Mouse (Mus musculus): ENCODE measurements at regions not wholly inside any gene's neighbourhood (a gene's known extent, or its start where the extent isn't known, plus 50 kb on each side); places are given as distances from the start of the nearest gene placed in this dataset.

DNA sequence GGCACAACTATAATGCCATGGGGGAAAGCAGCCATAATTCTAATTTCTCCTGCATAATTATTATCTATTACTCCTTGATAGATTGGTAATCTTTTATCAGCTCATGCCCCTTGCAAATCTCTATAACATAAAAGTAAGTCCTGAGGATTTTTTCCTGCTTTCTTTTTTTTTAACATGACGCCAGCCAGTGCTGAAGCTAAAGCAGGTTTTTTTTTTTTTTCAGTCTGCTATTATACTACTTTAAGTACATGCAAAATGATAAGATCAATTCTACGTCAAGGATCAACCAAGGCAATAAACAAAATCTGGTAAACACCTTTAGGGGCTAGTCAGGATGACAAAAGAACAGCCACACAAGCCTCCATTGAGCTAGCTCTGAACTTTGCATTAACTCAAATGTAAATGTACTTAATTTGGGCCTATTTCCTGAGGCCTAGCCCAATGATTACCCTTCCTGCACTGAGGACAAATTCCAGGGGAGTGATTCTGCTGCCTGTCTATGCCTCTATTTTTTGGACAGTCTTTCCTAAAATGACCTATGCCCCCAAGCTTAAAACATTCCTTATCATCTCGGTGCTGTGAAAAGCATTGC lies 434.8 kb downstream of the 1810013L24Rik start:
- Histone ChIP-seq H3K4me1 (no peaks in the 10 kb centered on the region), H3K27ac (replicated peaks) (no peak overlapping the region), H3K27me3 (no peaks in the 10 kb centered on the region), H3K36me3 (no peaks in the 10 kb centered on the region), H3K9me3 (replicated peaks) (no peaks in the 10 kb centered on the region), H3K4me2 (replicated peaks) (no peak overlapping the region), H3K9ac (no peak overlapping the region), H3K4me3 (replicated peaks) (no peak overlapping the region)
- 29% methylated on average over 3 of the region's 3 CpGs for WGBS
- ATAC-seq (ENCODE audit: insufficient number of reproducible peaks, low FRiP score, low TSS enrichment, low read depth) = no peak

DNA sequence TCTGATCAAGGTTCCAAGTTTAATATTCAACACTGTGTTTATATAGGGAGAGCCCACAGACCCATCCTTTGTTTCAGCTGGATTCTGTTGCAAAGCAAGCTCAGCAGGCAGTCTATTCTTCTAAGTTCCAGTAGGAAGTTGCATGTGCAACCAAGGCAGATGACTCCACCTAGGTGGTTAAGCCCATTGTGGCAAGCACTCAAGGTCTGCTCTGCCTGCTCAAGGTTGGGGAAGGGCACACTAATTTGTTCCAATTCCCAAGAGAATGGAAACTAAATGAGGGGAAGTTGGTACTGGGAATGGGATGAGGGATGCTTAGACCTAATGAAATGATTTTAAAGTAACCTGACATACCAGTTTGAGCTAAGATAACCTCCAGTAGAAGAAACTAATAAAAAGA lies 437.3 kb downstream of the 1810013L24Rik start:
- Histone ChIP-seq H3K4me1 (no peaks in the 10 kb centered on the region), H3K27me3 (no peaks in the 10 kb centered on the region), H3K4me3 (replicated peaks) (no peak overlapping the region), H3K27ac (replicated peaks) (no peak overlapping the region), H3K9ac (no peak overlapping the region), H3K9me3 (replicated peaks) (no peaks in the 10 kb centered on the region), H3K4me2 (replicated peaks) (no peak overlapping the region), H3K36me3 (no peaks in the 10 kb centered on the region)
- ATAC-seq (ENCODE audit: insufficient number of reproducible peaks, low FRiP score, low TSS enrichment, low read depth) = no peak

DNA sequence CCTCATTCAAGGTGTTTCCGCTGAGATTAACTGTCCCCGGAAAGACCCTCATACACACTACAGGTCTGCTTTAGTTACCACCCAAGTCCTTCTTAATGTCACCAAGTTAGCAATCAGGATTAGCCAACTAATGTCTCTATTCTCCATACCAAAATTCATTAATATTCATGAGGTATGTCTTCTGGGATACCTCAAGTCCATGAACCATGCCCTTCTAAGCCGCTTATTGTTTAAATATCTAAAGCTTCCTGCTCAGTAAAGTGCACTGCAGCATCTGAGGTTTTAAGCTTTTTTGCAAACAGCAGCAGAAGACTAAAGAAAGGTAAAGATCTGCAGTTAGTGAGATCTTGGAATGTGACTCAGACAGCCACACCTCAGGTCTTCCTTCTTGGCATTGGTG lies 440.2 kb downstream of the 1810013L24Rik start:
- no peak for ATAC-seq (ENCODE audit: insufficient number of reproducible peaks, low FRiP score, low TSS enrichment, low read depth)
- 81% methylated on average over 3 of the region's 3 CpGs for WGBS

DNA sequence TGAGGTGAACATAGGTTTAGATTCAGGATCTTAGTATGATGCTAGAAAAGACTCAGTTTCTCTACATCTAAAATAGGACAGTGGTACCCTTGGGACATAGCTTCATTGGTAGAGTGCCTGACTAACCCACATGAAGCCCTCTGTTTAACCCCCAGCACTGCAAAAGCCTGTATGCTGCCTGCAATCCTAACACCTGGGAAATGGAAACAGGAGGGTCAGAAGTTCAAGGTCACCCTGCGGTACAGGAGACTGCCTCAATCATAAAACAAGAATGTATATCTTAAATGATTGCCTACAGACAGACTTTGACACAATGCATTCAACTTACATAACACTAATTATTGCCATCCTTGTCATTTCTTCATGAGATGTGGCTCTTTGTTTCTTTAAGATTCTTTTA lies 440.8 kb downstream of the 1810013L24Rik start:
- no peaks in the 10 kb centered on the region for H3K9me3 ChIP-seq (replicated peaks)
- ATAC-seq (ENCODE audit: insufficient number of reproducible peaks, low FRiP score, low TSS enrichment, low read depth) = no peak
- no peak overlapping the region for H3K9ac ChIP-seq
- H3K36me3 ChIP-seq = no peaks in the 10 kb centered on the region
- H3K4me1 ChIP-seq = no peaks in the 10 kb centered on the region
- 69% methylated on average over 1 of the region's 1 CpGs for WGBS
- H3K27ac ChIP-seq (replicated peaks) = no peak overlapping the region
- H3K4me3 ChIP-seq (replicated peaks) = no peak overlapping the region
- no peaks in the 10 kb centered on the region for H3K27me3 ChIP-seq
- H3K4me2 ChIP-seq (replicated peaks) = no peak overlapping the region

More for the DNA sequence above, 440.2 kb downstream of the 1810013L24Rik start:
- no peaks in the 10 kb centered on the region for H3K9me3 ChIP-seq (replicated peaks)
- H3K9ac ChIP-seq = no peak overlapping the region
- no peaks in the 10 kb centered on the region for H3K36me3 ChIP-seq
- no peak overlapping the region for H3K4me2 ChIP-seq (replicated peaks)
- H3K27ac ChIP-seq (replicated peaks) = no peak overlapping the region
- no peaks in the 10 kb centered on the region for H3K27me3 ChIP-seq
- H3K4me3 ChIP-seq (replicated peaks) = no peak overlapping the region
- no peaks in the 10 kb centered on the region for H3K4me1 ChIP-seq

DNA sequence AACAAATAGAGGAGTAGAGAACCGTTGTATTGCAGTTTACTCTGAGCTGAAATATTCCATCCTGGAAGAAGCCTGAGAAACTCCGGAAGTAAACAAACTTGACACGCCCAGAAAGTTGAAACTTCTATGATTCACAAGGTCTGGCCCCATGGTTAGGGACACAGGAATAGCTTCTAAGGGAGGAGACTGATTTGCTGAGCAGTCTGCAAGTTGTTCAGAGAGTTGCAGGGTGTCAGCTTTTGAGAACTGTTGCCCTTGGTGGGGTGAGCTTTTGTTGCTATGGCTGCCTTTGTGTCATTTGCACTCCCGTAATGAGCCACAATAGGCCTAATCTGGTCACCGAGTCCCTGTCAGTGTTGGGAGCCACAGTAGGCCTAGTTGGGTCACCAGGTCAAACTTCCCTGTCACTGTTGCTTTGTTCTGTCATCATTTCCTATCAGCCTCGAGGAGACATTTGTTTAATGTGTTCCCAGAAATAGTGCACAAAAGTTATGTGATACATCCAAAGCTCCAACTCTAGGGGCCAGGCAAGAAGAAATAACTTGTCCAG lies 443.9 kb downstream of the 1810013L24Rik start:
- Histone ChIP-seq H3K27ac (replicated peaks) (no peak overlapping the region), H3K4me3 (replicated peaks) (no peak overlapping the region), H3K27me3 (no peaks in the 10 kb centered on the region), H3K4me2 (replicated peaks) (no peak overlapping the region), H3K9me3 (replicated peaks) (no peaks in the 10 kb centered on the region), H3K36me3 (no peaks in the 10 kb centered on the region), H3K9ac (no peak overlapping the region), H3K4me1 (no peaks in the 10 kb centered on the region)
- WGBS = 66% methylated on average over 6 of the region's 6 CpGs
- ATAC-seq (ENCODE audit: insufficient number of reproducible peaks, low FRiP score, low TSS enrichment, low read depth) = no peak

DNA sequence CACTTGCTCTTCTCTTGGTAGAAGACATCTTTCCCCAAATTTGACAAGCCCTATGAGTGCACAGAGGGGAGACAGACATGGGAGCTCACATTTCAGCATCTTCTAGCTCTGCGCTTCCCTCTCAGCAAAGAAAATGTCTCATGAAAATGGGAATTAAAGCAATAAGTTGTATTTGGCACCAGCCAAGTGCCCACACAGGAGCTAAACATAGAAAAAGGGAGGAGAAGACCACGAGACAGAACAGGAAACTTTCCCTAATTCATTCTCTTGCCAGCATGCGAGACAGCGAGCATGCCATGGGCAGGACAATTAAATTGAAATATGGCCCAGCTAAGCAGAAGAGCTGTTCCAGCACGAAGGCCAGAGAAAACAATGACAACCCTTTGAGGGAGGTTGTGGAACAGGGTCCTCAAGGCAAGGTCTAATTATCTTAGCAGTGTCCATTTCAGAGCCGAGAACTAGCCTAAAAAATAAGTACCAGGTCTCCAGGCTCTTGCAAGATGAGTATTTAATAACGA lies 444.7 kb downstream of the 1810013L24Rik start:
- no peaks in the 10 kb centered on the region for H3K27me3 ChIP-seq
- WGBS = 60% methylated on average over 7 of the region's 7 CpGs

DNA sequence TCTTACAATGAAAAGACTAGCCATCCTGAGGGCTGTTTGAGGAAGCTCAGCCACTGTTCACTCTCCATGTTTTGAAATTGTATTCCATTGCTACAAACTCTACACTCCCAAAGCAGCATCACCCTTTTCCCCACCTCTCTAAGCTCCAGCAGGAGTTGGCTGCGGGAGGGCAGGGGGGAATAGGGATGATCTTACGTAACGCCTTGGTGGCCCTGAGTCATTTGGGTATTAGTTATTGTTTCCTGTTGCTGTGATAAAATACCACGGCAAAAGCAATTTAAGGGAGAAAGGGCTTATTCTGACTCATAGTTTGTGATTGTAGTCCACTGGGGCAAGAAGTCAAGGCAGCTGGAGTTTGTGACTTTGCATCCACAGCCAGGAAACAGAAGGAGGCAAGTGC lies 445.5 kb downstream of the 1810013L24Rik start:
- Histone ChIP-seq H3K4me3 (replicated peaks) (no peak overlapping the region), H3K27ac (replicated peaks) (no peak overlapping the region), H3K9ac (no peak overlapping the region), H3K9me3 (replicated peaks) (no peaks in the 10 kb centered on the region), H3K4me2 (replicated peaks) (no peak overlapping the region), H3K4me1 (no peaks in the 10 kb centered on the region), H3K27me3 (no peaks in the 10 kb centered on the region), H3K36me3 (no peaks in the 10 kb centered on the region)
- 83% methylated on average over 4 of the region's 4 CpGs for WGBS
- ATAC-seq (ENCODE audit: insufficient number of reproducible peaks, low FRiP score, low TSS enrichment, low read depth) = no peak

More for the DNA sequence above, 444.7 kb downstream of the 1810013L24Rik start:
- Histone ChIP-seq H3K4me1 (no peaks in the 10 kb centered on the region), H3K4me3 (replicated peaks) (no peak overlapping the region), H3K4me2 (replicated peaks) (no peak overlapping the region), H3K9me3 (replicated peaks) (no peaks in the 10 kb centered on the region), H3K36me3 (no peaks in the 10 kb centered on the region), H3K9ac (no peak overlapping the region), H3K27ac (replicated peaks) (no peak overlapping the region)
- no peak for ATAC-seq (ENCODE audit: insufficient number of reproducible peaks, low FRiP score, low TSS enrichment, low read depth)

DNA sequence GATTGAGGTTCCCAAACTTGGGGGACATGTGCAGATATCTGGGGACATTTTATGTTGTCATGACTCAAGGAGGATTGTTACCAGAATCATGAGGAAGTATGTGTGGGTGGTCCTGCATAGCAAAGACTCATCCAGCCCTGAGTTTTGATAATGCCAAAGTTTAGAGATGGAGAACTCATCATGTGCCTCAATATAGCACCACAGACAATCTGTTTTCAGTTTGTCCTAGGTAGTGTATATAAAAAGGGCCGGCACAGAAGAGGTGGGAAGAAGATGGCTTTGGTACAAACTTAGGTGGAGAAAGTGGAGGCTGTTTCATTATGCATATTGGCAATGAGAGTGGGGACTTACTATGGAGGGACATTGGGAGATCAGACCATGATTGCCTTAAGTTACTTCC lies 447.2 kb downstream of the 1810013L24Rik start:
- Histone ChIP-seq H3K4me2 (replicated peaks) (no peak overlapping the region), H3K36me3 (no peaks in the 10 kb centered on the region), H3K27ac (replicated peaks) (no peak overlapping the region), H3K4me3 (replicated peaks) (no peak overlapping the region), H3K4me1 (no peaks in the 10 kb centered on the region), H3K9me3 (replicated peaks) (no peaks in the 10 kb centered on the region), H3K27me3 (no peaks in the 10 kb centered on the region), H3K9ac (no peak overlapping the region)
- 75% methylated on average over 1 of the region's 1 CpGs for WGBS
- ATAC-seq (ENCODE audit: insufficient number of reproducible peaks, low FRiP score, low TSS enrichment, low read depth) = no peak

DNA sequence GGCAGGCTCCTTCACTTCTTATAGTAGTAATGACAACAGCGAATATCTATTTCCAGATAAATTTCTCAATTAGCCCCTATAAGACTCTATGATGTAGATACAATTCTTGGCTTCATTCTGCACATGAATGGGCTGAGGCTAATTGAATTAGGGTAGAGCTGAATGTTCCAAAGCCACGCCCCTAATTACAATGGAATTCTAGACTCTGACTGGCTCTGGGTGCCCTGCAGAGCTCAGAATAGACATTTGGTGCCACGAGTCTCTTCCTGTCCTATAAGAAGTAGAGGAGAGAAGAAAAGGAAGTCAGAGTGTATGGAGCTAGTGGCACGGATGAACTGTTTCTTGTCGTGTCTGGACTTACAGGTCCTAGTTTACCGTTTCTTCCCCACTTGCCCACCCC lies 449.8 kb downstream of the 1810013L24Rik start:
- H3K4me1 ChIP-seq = no peaks in the 10 kb centered on the region
- no peak for ATAC-seq (ENCODE audit: insufficient number of reproducible peaks, low FRiP score, low TSS enrichment, low read depth)

DNA sequence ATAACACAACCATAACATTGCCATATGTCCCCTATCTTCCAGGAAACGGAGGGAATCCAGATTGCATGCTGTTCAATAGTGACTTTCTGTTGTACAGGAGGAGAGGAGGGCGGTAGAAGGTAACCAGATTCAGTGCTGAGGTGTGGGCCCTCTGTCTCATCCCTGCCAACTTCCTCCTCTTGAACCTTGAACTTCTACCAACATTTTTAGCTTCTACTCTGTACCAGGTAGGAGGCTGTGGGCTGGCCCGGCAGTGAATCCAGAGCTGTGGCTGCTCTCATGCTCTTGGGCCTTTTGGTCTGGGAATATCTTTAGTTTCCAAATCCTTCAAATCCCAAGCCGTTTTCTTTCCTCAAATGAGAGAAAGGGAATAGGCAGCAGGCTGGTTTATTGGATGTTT lies 450.5 kb downstream of the 1810013L24Rik start:
- H3K9ac ChIP-seq = no peak overlapping the region
- no peak overlapping the region for H3K4me2 ChIP-seq (replicated peaks)
- no peak for ATAC-seq (ENCODE audit: insufficient number of reproducible peaks, low FRiP score, low TSS enrichment, low read depth)
- H3K9me3 ChIP-seq (replicated peaks) = no peaks in the 10 kb centered on the region
- no peaks in the 10 kb centered on the region for H3K4me1 ChIP-seq
- no peak overlapping the region for H3K4me3 ChIP-seq (replicated peaks)
- WGBS = 76% methylated on average over 4 of the region's 4 CpGs
- no peaks in the 10 kb centered on the region for H3K36me3 ChIP-seq
- H3K27ac ChIP-seq (replicated peaks) = no peak overlapping the region
- H3K27me3 ChIP-seq = no peaks in the 10 kb centered on the region

More for the DNA sequence above, 449.8 kb downstream of the 1810013L24Rik start:
- H3K27me3 ChIP-seq = no peaks in the 10 kb centered on the region
- no peak overlapping the region for H3K4me2 ChIP-seq (replicated peaks)
- H3K27ac ChIP-seq (replicated peaks) = no peak overlapping the region
- H3K9ac ChIP-seq = no peak overlapping the region
- no peaks in the 10 kb centered on the region for H3K9me3 ChIP-seq (replicated peaks)
- H3K4me3 ChIP-seq (replicated peaks) = no peak overlapping the region
- WGBS = 70% methylated on average over 6 of the region's 6 CpGs
- H3K36me3 ChIP-seq = no peaks in the 10 kb centered on the region

DNA sequence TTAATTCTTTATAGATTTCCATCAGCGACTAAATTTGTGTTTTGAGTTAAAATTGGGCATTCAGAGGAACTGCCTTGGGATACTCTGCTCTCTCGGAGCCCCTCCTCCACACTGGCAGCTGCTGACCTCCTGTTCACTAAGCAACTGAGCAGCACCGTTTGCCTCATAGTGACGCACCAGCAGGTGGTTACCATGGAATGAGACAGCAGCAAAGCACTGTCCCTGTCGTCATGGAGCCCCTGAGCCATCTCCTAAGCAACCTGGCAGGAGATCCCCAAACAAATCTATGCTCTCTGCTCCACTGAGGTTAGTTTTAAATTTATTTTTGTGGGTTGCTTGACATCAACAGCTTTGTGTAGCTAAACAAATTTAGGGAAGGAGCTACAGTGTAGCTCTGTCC lies 451.0 kb downstream of the 1810013L24Rik start:
- no peak overlapping the region for H3K9ac ChIP-seq
- H3K4me3 ChIP-seq (replicated peaks) = no peak overlapping the region
- H3K4me2 ChIP-seq (replicated peaks) = no peak overlapping the region
- H3K27ac ChIP-seq (replicated peaks) = no peak overlapping the region
- WGBS = 10% methylated on average over 5 of the region's 5 CpGs
- no peak for ATAC-seq (ENCODE audit: insufficient number of reproducible peaks, low FRiP score, low TSS enrichment, low read depth)
- no peaks in the 10 kb centered on the region for H3K4me1 ChIP-seq
- H3K36me3 ChIP-seq = no peaks in the 10 kb centered on the region
- no peaks in the 10 kb centered on the region for H3K9me3 ChIP-seq (replicated peaks)
- H3K27me3 ChIP-seq = no peaks in the 10 kb centered on the region

DNA sequence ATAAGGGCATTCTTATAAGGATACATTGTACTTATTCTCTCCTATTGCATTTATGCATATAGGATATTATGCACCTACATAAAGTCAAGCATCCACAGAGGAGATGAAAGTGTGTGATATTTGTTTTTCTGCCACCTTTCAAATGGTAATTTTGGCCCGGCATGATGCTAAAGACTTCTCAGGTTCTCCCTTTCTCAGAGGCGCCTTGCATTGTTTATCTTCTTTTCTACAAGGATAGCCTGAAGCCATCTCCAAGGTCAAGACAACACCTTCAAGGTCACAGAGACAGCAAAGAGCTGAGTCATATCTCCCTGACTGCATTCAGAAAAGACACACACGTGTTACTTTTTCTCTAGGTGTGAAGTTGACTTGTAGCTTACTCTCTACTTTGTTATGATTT lies 454.5 kb downstream of the 1810013L24Rik start:
- ATAC-seq (ENCODE audit: insufficient number of reproducible peaks, low FRiP score, low TSS enrichment, low read depth) = no peak
- 57% methylated on average over 3 of the region's 3 CpGs for WGBS
- H3K27ac ChIP-seq (replicated peaks) = no peak overlapping the region

More for the DNA sequence above, 454.5 kb downstream of the 1810013L24Rik start:
- Histone ChIP-seq H3K9me3 (replicated peaks) (no peaks in the 10 kb centered on the region), H3K9ac (no peak overlapping the region), H3K27me3 (no peaks in the 10 kb centered on the region), H3K4me1 (no peaks in the 10 kb centered on the region), H3K36me3 (no peaks in the 10 kb centered on the region), H3K4me2 (replicated peaks) (no peak overlapping the region), H3K4me3 (replicated peaks) (no peak overlapping the region)
